ENCODE assay signal across 31 mouse cellular contexts in genomic region chr1:135891424-135892216, GRCm38 (mm10). TPM values are rescaled to one million over a fixed set of nuclear protein-coding genes. Genes with fewer than 3 reads are reported as not detected.
DNase-seq lines count a peak whose midpoint lies in the region; ATAC-seq and TF ChIP-seq lines count a peak whose summit lies in the region.
"Had no signal": no experiment of that assay in that cellular context is flagged by ENCODE, and none has a peak within 500 bp of the region (broad histone marks: within the 10 kb centered on the region; RNA-seq: fewer than 3 reads in every experiment).

No protein-coding gene starts in this region.

- H3K36me3 ChIP-seq in embryonic facial prominence, embryonic 13.5 days = no peaks in the 10 kb centered on the region
- no peaks in the 10 kb centered on the region for H3K36me3 ChIP-seq in embryonic facial prominence, embryonic 10.5 days (replicated peaks)
- H3K36me3 ChIP-seq: G1E; heart, embryonic 13.5 days; liver, embryonic 13.5 days had no signal

- peaks cover 6% of the 10 kb centered on the region; the same call in 1 of the 2 replicates for H3K4me1 ChIP-seq in embryonic facial prominence, embryonic 13.5 days
- peaks cover 14% of the 10 kb centered on the region; the same call in 1 of the 2 replicates for H3K4me1 ChIP-seq in embryonic facial prominence, embryonic 10.5 days

- no peak overlapping the region for H3K4me3 ChIP-seq in embryonic facial prominence, embryonic 13.5 days
- no peak overlapping the region for H3K4me3 ChIP-seq in embryonic facial prominence, embryonic 10.5 days
- no peak overlapping the region for H3K4me3 ChIP-seq in left cerebral cortex, adult 2 months
- H3K4me3 ChIP-seq: gastrocnemius, adult 2 months; heart, adult 2 months; heart, embryonic 13.5 days; layer of hippocampus, adult 2 months; liver, embryonic 13.5 days had no signal

- TF ChIP-seq CTCF in left cerebral cortex, adult 2 months (IDR thresholded peaks at IDR 0.05) = no peak

- no peaks in the 10 kb centered on the region for H3K9me3 ChIP-seq in embryonic facial prominence, embryonic 13.5 days
- no peaks in the 10 kb centered on the region for H3K9me3 ChIP-seq in embryonic facial prominence, embryonic 10.5 days
- H3K9me3 ChIP-seq: G1E; heart, embryonic 13.5 days; liver, embryonic 13.5 days had no signal

- WGBS in embryonic facial prominence, embryonic 13.5 days = 64% methylated on average over 11 of the region's 11 CpGs
- WGBS in embryonic facial prominence, embryonic 10.5 days = 77% methylated on average over 11 of the region's 11 CpGs

- no peak overlapping the region for H3K4me2 ChIP-seq in embryonic facial prominence, embryonic 13.5 days
- H3K4me2 ChIP-seq: heart, embryonic 13.5 days; liver, embryonic 13.5 days had no signal

- intact Hi-C loops in left cerebral cortex, adult 2 months (cut with DNase I) = no loop called here
- intact Hi-C loops in left cerebral cortex, postnatal 14 days (cut with DNase I) = no loop called here

- no peak for ATAC-seq in embryonic facial prominence, embryonic 13.5 days (ENCODE audit: insufficient number of reproducible peaks, insufficient read depth, low FRiP score, low TSS enrichment, low read depth)
- ATAC-seq: forebrain, embryonic 14.5 days; hindbrain, embryonic 16.5 days had no signal

- DNase-seq in embryonic facial prominence, embryonic 10.5 days (ENCODE audit: low spot score) = no peak
- peak in 1 of 2 experiments; percentile 29 for DNase-seq in left cerebral cortex, adult 2 months (ENCODE audit: extremely low spot score in 1 of 2, low spot score in 2 of 2)
- DNase-seq in left cerebral cortex, postnatal 14 days (ENCODE audit: low spot score in 2 of 2) = no peak
- peak; percentile 32 to 37 for DNase-seq in right cerebral cortex, adult 2 months (ENCODE audit: low spot score in 2 of 2)
- DNase-seq in right cerebral cortex, postnatal 14 days = no peak
- DNase-seq in cerebellum, adult 9-10 months = no peak
- no peak for DNase-seq in cerebellum, postnatal 25 days
- DNase-seq: adrenal gland, adult 8-10 months; cerebellum, adult 11 months; cerebellum, adult 9-11 months; gastrocnemius, adult 2 months; gastrocnemius, postnatal 36 days; heart, adult 2 months; heart, postnatal 10 days; kidney, adult 18-20 months; kidney, postnatal 36 days; liver, embryonic 13.5 days; lung, adult 2 months; lung, postnatal 14 days; midbrain, embryonic 14.5 days; thymus, adult 2 months; thymus, postnatal 36 days had no signal

- 0 out of 2 replicates have a peak overlapping the region, but pooled peaks have one; percentile 7 for H3K27ac ChIP-seq in embryonic facial prominence, embryonic 13.5 days
- no peak overlapping the region for H3K27ac ChIP-seq in embryonic facial prominence, embryonic 10.5 days (replicated peaks)
- peak overlapping the region; percentile 66 for H3K27ac ChIP-seq in left cerebral cortex, adult 2 months
- H3K27ac ChIP-seq: gastrocnemius, adult 2 months; heart, adult 2 months; heart, embryonic 13.5 days; layer of hippocampus, adult 2 months; liver, embryonic 13.5 days had no signal

- no peak overlapping the region for H3K9ac ChIP-seq in embryonic facial prominence, embryonic 13.5 days
- H3K9ac ChIP-seq: heart, embryonic 13.5 days; liver, embryonic 13.5 days had no signal

- H3K27me3 ChIP-seq in embryonic facial prominence, embryonic 13.5 days = no peaks in the 10 kb centered on the region
- H3K27me3 ChIP-seq in embryonic facial prominence, embryonic 10.5 days (replicated peaks; ENCODE audit: low read depth, poor library complexity, severe bottlenecking) = peaks cover 6% of the 10 kb centered on the region; the same call in 1 of the 2 replicates

RNA-seq across cellular contexts. Expression of gene Pkp1, which starts 27.4 kb away (rescaled TPM):
- polyA plus RNA-seq in embryonic facial prominence, embryonic 13.5 days (2015; fragmentation: Nextera tagmentation; extraction: Ambion mirVana) = 12.4 and 14.7 TPM in 2 replicates
- polyA plus RNA-seq in embryonic facial prominence, embryonic 10.5 days (2016; fragmentation: Nextera tagmentation; extraction: Ambion mirVana) = 0.25 TPM in 1 of 2 replicates, not detected in the other
- total RNA-seq in left cerebral cortex, adult 2 months (2021) = under 1 TPM; 0.25 to 0.40 TPM
- under 1 TPM; 0.13 to 0.30 TPM for total RNA-seq in left cerebral cortex, postnatal 14 days (2021)
- total RNA-seq: common myeloid progenitor, adult 5-6 weeks; gastrocnemius, adult 2 months; heart, adult 2 months; layer of hippocampus, adult 2 months; monocyte, adult 5-6 weeks had no signal
- polyA plus RNA-seq: forebrain, embryonic 14.5 days; G1E; liver, embryonic 13.5 days; neural tube, embryonic 14.5 days had no signal

RNA-seq across cellular contexts. Expression of gene Tnnt2, which starts 55.5 kb away (rescaled TPM):
- polyA plus RNA-seq in embryonic facial prominence, embryonic 13.5 days (2015; fragmentation: Nextera tagmentation; extraction: Ambion mirVana) = 12.2 and 38.0 TPM in 2 replicates
- 1.1 and 4.4 TPM in 2 replicates for polyA plus RNA-seq in embryonic facial prominence, embryonic 10.5 days (2016; fragmentation: Nextera tagmentation; extraction: Ambion mirVana)
- 1 to 10 TPM; 7.5 to 8.9 TPM for total RNA-seq in left cerebral cortex, adult 2 months (2021)
- total RNA-seq in left cerebral cortex, postnatal 14 days (2021) = 1 to 10 TPM; 1.8 to 3.2 TPM
- total RNA-seq: common myeloid progenitor, adult 5-6 weeks; monocyte, adult 5-6 weeks had no signal
- polyA plus RNA-seq: G1E had no signal

Comparison
In these comparisons a context has a peak if more than half of its experiments do, and no peak if none do; other contexts are left out.
1. DNase-seq: peak in right cerebral cortex, adult 2 months (2 of 2); none in embryonic facial prominence, embryonic 10.5 days (single experiment), left cerebral cortex, postnatal 14 days (0 of 2), right cerebral cortex, postnatal 14 days (single experiment), cerebellum, adult 9-10 months (single experiment) and cerebellum, postnatal 25 days (0 of 2).